Mouse (Mus musculus) liver, adult 2 months (tissue): ENCODE data around the gene Smim26. TPM values are rescaled to one million over a fixed set of nuclear protein-coding genes. Genes with fewer than 3 reads are reported as not detected.

Experiments
- DNase-seq: peaks from one replicate; pipeline ENCODE4 v3.0.0-alpha.2; 2011; ENCODE audit warnings: low read depth, low spot score; ENCODE audit errors: extremely low read depth
- H3K27ac ChIP-seq: fragments of 200-500 bp; replicated peaks from 2 replicates; pipeline ENCODE4 v1.5.1; 2012; ENCODE audit warnings: low read depth, mild to moderate bottlenecking, control low read depth, inconsistent platforms, low read length; ENCODE audit not compliant: insufficient read depth
- H3K27me3 ChIP-seq: fragments of 200-500 bp; 2 replicates; pipeline ENCODE4 v1.6.1; 2012; ENCODE audit warnings: mild to moderate bottlenecking, moderate library complexity, low read length, inconsistent platforms; ENCODE audit not compliant: control insufficient read depth, insufficient read depth
- H3K36me3 ChIP-seq: fragments of 200-500 bp; 2 replicates; pipeline ENCODE4 v1.6.1; 2012; ENCODE audit warnings: low read length, inconsistent platforms; ENCODE audit not compliant: control insufficient read depth, insufficient read depth
- H3K4me1 ChIP-seq: fragments of 200-500 bp; 2 replicates; pipeline ENCODE4 v1.6.1; 2011; ENCODE audit warnings: low read length; ENCODE audit not compliant: control insufficient read depth, insufficient read depth
- H3K4me3 ChIP-seq: fragments of 200-500 bp; 2 replicates; pipeline ENCODE4 v1.5.1; 2011; ENCODE audit warnings: low read depth, mild to moderate bottlenecking, control low read depth, low read length, moderate library complexity; ENCODE audit not compliant: insufficient read depth
- H3K79me2 ChIP-seq: fragments of 200-500 bp; 2 replicates; pipeline ENCODE4 v1.6.1; 2012; ENCODE audit warnings: inconsistent platforms, mild to moderate bottlenecking, low read length, moderate library complexity; ENCODE audit not compliant: control insufficient read depth, insufficient read depth
- H3K9ac ChIP-seq: fragments of 200-500 bp; 2 replicates; pipeline ENCODE4 v1.6.1; 2012; ENCODE audit warnings: low read depth, mild to moderate bottlenecking, control low read depth, inconsistent platforms, low read length
- CTCF ChIP-seq: fragments of 200-500 bp; IDR thresholded peaks from 2 replicates; pipeline ENCODE4 v1.5.1; 2011; ENCODE audit warnings: low read depth, low read length, control low read depth
- POLR2A ChIP-seq: fragments of 200-500 bp; IDR thresholded peaks from 2 replicates; pipeline ENCODE4 v1.6.1; 2011; ENCODE audit warnings: low read length, control low read depth; ENCODE audit not compliant: insufficient read depth; ENCODE audit errors: extremely low read depth
- WGBS: fragments of 180-500 bp; shearing (Covaris S2); methylation state at CpG from one replicate; pipeline ENCODE4 v1.1.7; 2018; 5-methylcytosine and 5-hydroxymethylcytosine counted together
- polyA plus RNA-seq: library from polyadenylated mRNA; depleted of rRNA; stranded (reverse); fragments of >200 nt; gene quantifications from 2 replicates; pipeline ENCODE4 v1.2.3, GENCODE M21; 2012; rRNA removed
- total RNA-seq: library from RNA; depleted of rRNA; stranded (reverse); fragments of >200 nt; gene quantifications from 2 replicates; pipeline ENCODE4 v1.2.3, GENCODE M21; 2014; rRNA removed

Smim26 gene
- total and polyA plus RNA-seq, 2 experiments: 4.7 to 28.8 TPM

DNA sequence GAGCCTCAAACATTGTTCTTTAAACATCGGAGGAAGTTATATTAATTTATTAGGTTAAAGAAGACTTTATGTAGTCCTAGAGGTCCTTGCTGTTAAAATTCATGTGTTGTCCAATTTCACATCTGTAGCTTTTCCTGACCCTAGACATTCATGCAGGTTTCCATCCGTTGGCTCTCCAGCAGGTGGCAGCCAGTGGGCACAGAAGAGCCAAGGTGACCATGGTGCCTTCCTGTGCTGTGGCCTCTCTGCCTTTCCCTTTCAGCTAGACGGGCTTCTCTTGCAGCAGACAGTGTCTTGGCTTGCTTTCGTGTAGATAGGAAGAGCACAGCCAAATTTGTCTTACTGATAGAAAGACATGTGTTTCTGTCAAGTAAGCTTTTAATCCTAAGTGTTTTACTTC, 44.9 kb downstream of the Smim26 start:
- Histone ChIP-seq H3K36me3 (no peaks in the 10 kb centered on the region), H3K4me1 (no peaks in the 10 kb centered on the region), H3K79me2 (no peaks in the 10 kb centered on the region), H3K9ac (no peak overlapping the region), H3K4me3 (no peak overlapping the region), H3K27ac (no peak overlapping the region), H3K27me3 (no peaks in the 10 kb centered on the region)
- no peak for DNase-seq
- peak; percentile 23 for TF ChIP-seq CTCF
- no peak for TF ChIP-seq POLR2A
- WGBS: 69% methylated on average over 4 of the region's 4 CpGs

DNA sequence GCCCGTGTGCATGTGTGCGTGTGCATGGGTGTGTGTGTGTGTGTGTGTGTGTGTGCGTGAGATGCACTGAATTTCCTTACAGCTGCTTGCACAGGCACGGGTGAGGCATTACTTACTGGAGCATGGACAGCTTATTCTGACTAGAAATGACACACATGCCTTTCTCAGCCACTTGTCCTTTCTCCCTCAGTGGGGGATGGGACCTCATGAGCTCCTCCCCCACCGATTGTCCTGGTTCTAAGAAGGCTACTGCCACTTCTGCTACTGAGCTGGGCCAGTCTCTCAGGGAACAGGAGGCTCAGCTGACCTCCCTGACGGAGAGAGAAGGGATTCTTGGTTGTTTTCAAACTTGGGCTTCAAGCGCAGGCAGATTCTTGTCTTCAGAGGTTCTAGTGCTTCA, 46.2 kb downstream of the Smim26 start:
- H3K4me1 ChIP-seq: no peaks in the 10 kb centered on the region
- no peaks in the 10 kb centered on the region for H3K27me3 ChIP-seq
- no peaks in the 10 kb centered on the region for H3K79me2 ChIP-seq
- H3K27ac ChIP-seq: no peak overlapping the region
- H3K9ac ChIP-seq: no peak overlapping the region
- TF ChIP-seq POLR2A: no peak
- TF ChIP-seq CTCF: no peak
- DNase-seq: no peak
- 91% methylated on average over 7 of the region's 7 CpGs for whole genome bisulfite sequencing
- H3K36me3 ChIP-seq: no peaks in the 10 kb centered on the region
- no peak overlapping the region for H3K4me3 ChIP-seq

DNA sequence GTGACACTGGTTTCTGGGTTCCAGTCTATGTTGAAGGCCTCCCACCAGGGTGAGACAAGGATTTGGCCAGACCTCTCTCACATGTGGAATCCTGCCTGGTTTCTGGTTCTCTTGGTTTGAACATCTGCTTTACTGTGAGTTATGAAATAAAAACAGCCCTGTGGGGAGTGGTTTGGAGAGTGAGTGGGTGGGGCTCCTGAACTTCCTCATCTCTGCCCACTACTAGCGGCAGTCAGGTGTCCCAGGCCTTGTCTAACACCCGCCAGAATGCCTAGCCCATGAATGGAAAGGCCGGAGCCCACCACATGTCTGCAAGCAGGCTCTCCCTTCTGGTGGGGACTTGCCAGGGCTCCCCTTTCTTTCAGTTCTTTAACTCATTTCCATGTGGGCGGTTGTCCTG, 48.1 kb downstream of the Smim26 start:
- no peak overlapping the region for H3K4me3 ChIP-seq
- WGBS: 90% methylated on average over 4 of the region's 4 CpGs
- no peaks in the 10 kb centered on the region for H3K36me3 ChIP-seq
- no peaks in the 10 kb centered on the region for H3K79me2 ChIP-seq
- no peaks in the 10 kb centered on the region for H3K4me1 ChIP-seq
- no peak overlapping the region for H3K27ac ChIP-seq
- DNase-seq: no peak
- no peak overlapping the region for H3K9ac ChIP-seq
- no peaks in the 10 kb centered on the region for H3K27me3 ChIP-seq
- TF ChIP-seq POLR2A (no peak), CTCF (no peak)

Other genes with a start within 250 kb of the Smim26 start
- gene Kat14, start 225.1 kb upstream of the Smim26 start, total RNA-seq: 10.2 and 16.4 TPM in 2 replicates
- 15.8 TPM in 2 replicates for gene Kat14, start 225.1 kb upstream of the Smim26 start, polyA plus RNA-seq
- not detected in 2 replicates for gene Pet117, start 225.1 kb upstream of the Smim26 start, total RNA-seq
- not detected in 2 replicates for gene Pet117, start 225.1 kb upstream of the Smim26 start, polyA plus RNA-seq
- 0.18 and 0.34 TPM in 2 replicates for gene Dzank1, start 66.6 kb upstream of the Smim26 start, total RNA-seq
- 0.09 and 0.48 TPM in 2 replicates for gene Dzank1, start 66.6 kb upstream of the Smim26 start, polyA plus RNA-seq
- 8.1 and 8.9 TPM in 2 replicates for gene Polr3f, start 66.3 kb upstream of the Smim26 start, total RNA-seq
- 3.0 and 5.1 TPM in 2 replicates for gene Polr3f, start 66.3 kb upstream of the Smim26 start, polyA plus RNA-seq
- 16.1 and 17.1 TPM in 2 replicates for gene Rbbp9, start 43.2 kb upstream of the Smim26 start, total RNA-seq
- 7.1 and 9.2 TPM in 2 replicates for gene Rbbp9, start 43.2 kb upstream of the Smim26 start, polyA plus RNA-seq
- 41.1 and 49.7 TPM in 2 replicates for gene Sec23b, start 37.8 kb upstream of the Smim26 start, total RNA-seq
- 41.0 and 47.6 TPM in 2 replicates for gene Sec23b, start 37.8 kb upstream of the Smim26 start, polyA plus RNA-seq
- gene Dtd1, start 5.8 kb downstream of the Smim26 start, total RNA-seq: 13.4 and 14.2 TPM in 2 replicates
- gene Dtd1, start 5.8 kb downstream of the Smim26 start, polyA plus RNA-seq: 8.8 and 9.5 TPM in 2 replicates
- not detected in 2 replicates for gene Scp2d1, start 229.6 kb downstream of the Smim26 start, total RNA-seq
- gene Scp2d1, start 229.6 kb downstream of the Smim26 start, polyA plus RNA-seq: not detected in 2 replicates